Mouse (Mus musculus): ENCODE results near the gene Aff1. TPM values are rescaled to one million over a fixed set of nuclear protein-coding genes. Genes with fewer than 3 reads are reported as not detected.

The Aff1 gene
- total RNA-seq, 2 experiments from 2014 or later, result 4.9 to 6.3 TPM

DNA sequence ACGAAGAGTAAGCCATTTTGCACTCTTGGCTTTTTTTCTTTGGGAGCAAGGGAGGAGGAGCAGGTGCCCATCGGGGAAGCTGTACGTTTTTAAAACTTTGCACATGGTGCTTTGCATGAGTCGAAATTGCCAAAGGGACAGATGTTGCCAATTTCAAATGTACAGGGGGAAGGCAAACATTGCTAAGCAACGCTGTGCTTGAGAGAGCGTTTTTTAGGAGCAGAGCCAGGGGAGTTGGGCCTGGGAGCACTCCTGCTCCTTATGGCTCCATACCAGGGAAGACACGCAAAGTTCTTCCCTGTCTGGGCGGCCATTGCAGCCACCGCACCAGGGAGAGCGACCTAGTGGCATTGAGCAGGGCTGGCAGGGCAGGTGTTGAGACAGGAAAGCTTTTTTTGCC lies 105.6 kb downstream of the Aff1 start:
- intact Hi-C loops (cut with DNase I), result no loop called here
- DNase-seq, result peak; percentile 51

DNA sequence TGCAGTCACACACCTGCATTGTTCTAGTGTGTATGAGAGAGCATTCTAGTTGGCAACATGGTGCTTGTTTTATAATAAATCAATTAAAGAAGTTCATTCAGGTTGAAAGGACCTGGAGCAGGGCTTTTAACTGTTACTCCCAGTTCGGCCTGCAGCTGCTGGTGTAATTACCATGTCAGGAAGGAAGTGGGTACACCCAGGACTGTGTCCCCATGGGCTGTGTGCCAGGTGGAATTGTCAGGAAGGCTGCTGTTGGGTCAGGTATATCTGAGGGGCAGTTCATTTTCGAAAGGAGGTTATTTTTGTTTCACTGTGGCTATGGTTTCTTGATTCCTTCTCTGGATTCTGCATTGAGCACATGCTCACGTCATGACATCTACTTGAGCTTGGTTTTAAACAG lies 107.3 kb downstream of the Aff1 start:
- intact Hi-C loops (cut with DNase I), result no loop called here
- no peak for DNase-seq

GRCm38 (mm10) chr5:103800009-103800408 lies 107.8 kb downstream of the Aff1 start:
- intact Hi-C loops (cut with DNase I), result no loop called here
- no peak for DNase-seq

DNA sequence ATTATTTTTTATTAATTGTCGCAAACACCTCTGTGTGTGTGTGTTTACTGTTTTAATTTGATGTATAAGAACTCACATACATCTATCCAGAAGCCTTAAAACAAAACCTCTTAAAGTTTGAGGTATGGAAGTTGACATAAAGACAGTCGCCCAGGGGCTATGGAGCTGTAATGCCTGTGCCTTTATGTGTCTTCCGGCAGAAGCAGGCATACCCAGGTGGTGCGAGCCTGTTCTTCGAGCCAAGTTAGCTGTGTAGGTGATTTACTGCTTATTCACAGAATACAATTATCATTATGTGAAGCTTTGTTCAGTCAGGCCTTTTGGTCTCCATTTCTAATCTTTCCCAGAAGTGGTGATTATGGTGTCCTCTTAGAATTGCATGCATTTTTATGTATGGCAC lies 111.2 kb downstream of the Aff1 start:
- DNase-seq, result no peak
- intact Hi-C loops (cut with DNase I), result no loop called here

DNA sequence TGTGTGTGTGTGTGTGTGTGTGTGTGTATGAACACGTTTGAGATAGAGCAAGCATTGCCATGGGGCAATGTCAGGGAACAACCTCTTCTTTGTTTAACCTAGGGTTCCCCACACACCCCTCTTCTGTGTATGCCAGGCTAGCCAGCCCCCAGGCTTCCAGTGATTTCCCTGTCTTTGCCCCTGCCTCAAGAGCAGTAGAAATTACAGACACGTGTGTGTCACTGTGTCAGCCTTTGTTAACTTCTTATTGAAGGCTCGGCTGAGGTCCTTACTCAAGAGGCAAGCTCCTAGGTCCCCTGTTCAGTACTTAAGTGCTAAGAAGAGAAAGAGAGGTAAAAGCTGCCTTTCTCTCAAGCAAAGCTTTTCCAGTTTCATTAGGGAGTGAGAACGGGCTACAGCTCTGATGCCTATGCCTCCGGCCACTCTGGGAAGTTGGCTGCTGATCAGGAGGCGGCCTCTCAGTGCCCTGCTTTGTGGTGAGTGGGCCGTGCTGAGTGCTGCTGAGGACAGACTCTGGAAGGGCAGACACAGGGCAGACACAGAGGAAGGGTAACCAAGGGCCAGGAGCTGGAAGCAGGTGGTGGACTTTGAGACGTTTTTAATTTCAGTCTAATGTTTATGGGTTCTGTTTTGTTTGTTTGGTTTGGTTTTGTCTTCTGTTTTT lies 111.9 kb downstream of the Aff1 start:
- DNase-seq, result peak; percentile 80
- intact Hi-C loops (cut with DNase I), result no loop called here

- no peak for DNase-seq
- intact Hi-C loops (cut with DNase I), result no loop called here
These were observed 114.8 kb downstream of the Aff1 start for GRCm38 (mm10) chr5:103806851-103807578.

DNA sequence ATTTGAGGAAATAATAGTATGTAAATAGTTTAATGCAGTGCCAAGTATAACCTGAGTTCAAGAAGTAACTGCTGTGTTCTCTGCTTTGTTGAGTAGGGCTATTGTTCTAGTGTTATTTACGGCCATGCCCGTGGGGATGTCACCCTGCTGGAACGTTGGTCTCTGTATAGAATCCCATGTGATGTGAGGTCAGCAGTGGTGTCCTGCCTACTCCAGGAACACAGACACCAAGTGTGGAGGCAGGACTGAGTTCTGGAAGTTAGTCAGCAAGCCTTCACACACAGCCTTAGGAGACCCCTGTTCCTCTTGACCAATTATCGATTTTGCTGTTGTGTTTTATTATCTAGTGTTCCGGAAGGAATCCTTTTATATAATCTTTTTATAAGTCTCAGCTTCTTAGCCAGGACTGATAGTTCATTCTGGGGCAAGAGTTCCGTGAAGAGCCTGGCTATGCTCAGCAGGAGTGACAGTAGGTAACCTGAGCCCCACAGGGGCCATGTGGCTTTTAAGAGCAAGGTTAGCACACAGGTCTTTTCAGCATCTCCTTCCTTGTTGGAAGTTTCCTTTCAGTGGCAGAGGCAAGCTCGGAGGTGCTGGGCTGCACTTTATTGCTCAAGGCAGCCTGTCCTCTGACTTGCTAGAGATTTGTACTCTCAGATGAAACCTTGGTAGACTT lies 115.6 kb downstream of the Aff1 start:
- no peak for DNase-seq
- intact Hi-C loops (cut with DNase I), result no loop called here

DNA sequence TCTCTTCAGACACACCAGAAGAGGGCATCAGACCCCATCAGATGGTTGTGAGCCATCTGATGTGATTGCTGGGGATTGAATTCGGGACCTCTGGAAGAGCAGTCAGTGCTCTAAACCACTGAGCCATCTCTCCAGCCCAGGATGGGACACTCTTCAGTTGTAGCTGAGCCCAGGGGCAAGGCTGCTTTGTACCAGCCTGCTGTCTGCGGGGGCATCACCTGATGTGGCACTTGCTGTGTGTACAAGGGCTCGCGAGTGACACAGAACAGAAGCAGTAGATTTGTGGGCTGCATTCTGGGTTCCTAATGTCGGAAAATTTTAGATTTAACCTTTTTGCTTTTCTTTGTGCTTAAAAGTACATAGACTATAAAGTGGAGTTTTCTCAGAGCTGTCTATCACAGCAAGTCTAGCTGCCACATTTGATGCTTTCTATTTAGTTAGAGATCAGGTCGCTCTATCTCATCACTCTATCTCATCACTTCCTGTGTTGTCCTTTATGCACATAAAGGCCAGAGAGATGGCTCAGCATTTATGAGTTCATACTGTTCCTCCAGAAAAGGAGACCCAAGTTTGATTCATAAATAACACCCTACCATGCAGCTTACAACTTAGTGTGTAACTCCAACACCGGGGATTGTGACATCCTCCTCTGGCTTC lies 117.6 kb downstream of the Aff1 start:
- DNase-seq, result no peak
- intact Hi-C loops (cut with DNase I), result loop anchor here (10.0 kb wide), 1 partner anchor 55 kb away; no protein-coding TSS in a partner anchor

GRCm38 (mm10) chr5:103813291-103813690 lies 121.1 kb downstream of the Aff1 start:
- no peak for DNase-seq
- intact Hi-C loops (cut with DNase I), result loop anchor here (10.0 kb wide), 1 partner anchor 58 kb away; no protein-coding TSS in a partner anchor

- intact Hi-C loops (cut with DNase I), result loop anchor here (10.0 kb wide), 1 partner anchor 59 kb away; no protein-coding TSS in a partner anchor
These were observed 121.9 kb downstream of the Aff1 start for GRCm38 (mm10) chr5:103813997-103814542.

GRCm38 (mm10) chr5:103814551-103815248 lies 122.5 kb downstream of the Aff1 start:
- DNase-seq, result no peak

More at GRCm38 (mm10) chr5:103813997-103814542, 121.9 kb downstream of the Aff1 start:
- no peak for DNase-seq

GRCm38 (mm10) chr5:103815249-103815617 lies 123.1 kb downstream of the Aff1 start:
- DNase-seq, result no peak
- intact Hi-C loops (cut with DNase I), result loop anchor here (5.0 to 10.0 kb wide), 2 partner anchors 60 to 133 kb away; no protein-coding TSS in a partner anchor

More at GRCm38 (mm10) chr5:103814551-103815248, 122.5 kb downstream of the Aff1 start:
- intact Hi-C loops (cut with DNase I), result loop anchor here (5.0 to 10.0 kb wide), 2 partner anchors 60 to 132 kb away; no protein-coding TSS in a partner anchor

GRCm38 (mm10) chr5:103816718-103817117 lies 124.5 kb downstream of the Aff1 start:
- intact Hi-C loops (cut with DNase I), result loop anchor here (5.0 to 10.0 kb wide), 2 partner anchors 62 to 134 kb away; no protein-coding TSS in a partner anchor
- DNase-seq, result no peak

DNA sequence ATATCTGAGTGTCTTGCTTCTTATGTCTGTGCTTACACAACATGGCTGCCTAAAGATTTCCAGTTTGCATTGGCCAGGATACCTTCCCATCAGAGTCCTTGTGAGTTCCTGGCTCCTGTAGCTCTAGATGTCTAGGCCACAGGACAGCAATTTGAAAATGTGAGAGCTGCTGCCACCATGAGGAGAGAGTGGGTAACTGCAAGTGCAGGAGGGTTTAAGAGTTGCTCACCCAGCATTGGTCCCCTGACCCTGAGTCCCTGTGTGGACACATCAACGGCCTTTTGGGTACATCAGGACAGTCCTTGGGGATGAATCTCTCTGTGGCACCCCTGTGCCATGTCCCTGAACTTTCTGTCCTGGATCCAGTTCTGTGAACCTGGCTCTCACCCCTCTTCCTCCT lies 125.6 kb downstream of the Aff1 start:
- DNase-seq, result peak; percentile 76
- intact Hi-C loops (cut with DNase I), result loop anchor here (5.0 to 10.0 kb wide), 2 partner anchors 63 to 135 kb away; no protein-coding TSS in a partner anchor

DNA sequence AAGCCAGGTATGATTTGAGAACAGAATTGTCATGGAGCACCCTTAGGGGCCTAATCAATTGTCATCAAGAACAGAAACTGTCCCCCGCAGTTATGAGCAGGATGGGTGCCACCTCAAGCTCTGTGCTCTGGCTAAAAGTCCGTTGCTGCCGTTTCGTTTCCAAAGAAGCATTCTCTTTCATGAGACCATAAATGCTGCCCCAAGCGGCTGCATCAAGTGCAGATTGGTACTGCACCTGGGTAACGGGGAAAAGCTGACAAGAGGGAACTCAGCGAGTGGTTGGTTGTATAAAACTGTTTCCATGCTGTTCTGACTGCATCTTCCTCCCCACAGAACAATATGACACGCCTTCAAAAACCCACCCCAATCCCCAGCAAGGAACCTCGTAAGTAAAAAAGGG lies 126.4 kb downstream of the Aff1 start:
- intact Hi-C loops (cut with DNase I), result loop anchor here (5.0 to 10.0 kb wide), 2 partner anchors 64 to 136 kb away; no protein-coding TSS in a partner anchor
- no peak for DNase-seq

DNA sequence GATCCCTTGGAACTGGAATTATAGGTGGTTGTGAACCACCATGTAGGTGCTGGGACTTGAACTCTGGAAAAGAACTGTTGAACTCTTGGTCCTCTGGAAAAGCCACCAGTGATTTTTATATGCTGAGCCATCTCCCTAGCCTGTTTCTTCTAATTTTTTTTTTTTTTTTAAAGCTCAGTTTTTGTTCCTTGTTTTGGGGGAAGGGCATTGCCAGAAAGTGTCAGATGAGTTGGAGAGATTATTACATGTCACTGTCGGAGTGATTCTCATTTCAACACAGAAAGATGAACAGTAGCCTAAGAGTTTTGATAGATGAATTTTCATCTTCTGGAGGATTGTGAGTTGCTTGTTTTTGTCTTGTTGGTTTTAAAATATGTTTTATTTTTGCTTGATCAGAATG lies 127.5 kb downstream of the Aff1 start:
- intact Hi-C loops (cut with DNase I), result loop anchor here (5.0 to 10.0 kb wide), 3 partner anchors 65 to 465 kb away; no protein-coding TSS in a partner anchor
- no peak for DNase-seq

DNA sequence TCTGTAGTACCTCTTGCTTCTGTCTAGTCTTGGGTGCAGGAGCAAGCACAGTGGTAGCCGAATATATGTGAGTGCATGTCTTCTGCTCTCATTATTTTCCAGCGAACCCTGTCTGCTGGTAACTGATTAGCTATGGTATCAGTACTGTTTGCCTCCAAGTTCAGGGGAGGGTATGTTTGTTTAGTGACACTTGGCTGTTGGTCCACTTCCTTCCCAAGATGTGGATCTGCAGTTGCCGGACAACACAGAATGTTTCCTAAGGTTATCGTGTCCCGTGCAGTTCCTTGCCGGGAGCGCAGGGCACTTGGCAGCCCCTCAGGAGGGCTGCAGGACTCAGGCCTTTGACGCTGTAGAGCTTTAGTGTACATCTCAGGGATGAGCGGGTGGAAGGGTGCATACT lies 128.9 kb downstream of the Aff1 start:
- DNase-seq, result no peak
- intact Hi-C loops (cut with DNase I), result loop anchor here (10.0 kb wide), 1 partner anchor 466 kb away; no protein-coding TSS in a partner anchor

DNA sequence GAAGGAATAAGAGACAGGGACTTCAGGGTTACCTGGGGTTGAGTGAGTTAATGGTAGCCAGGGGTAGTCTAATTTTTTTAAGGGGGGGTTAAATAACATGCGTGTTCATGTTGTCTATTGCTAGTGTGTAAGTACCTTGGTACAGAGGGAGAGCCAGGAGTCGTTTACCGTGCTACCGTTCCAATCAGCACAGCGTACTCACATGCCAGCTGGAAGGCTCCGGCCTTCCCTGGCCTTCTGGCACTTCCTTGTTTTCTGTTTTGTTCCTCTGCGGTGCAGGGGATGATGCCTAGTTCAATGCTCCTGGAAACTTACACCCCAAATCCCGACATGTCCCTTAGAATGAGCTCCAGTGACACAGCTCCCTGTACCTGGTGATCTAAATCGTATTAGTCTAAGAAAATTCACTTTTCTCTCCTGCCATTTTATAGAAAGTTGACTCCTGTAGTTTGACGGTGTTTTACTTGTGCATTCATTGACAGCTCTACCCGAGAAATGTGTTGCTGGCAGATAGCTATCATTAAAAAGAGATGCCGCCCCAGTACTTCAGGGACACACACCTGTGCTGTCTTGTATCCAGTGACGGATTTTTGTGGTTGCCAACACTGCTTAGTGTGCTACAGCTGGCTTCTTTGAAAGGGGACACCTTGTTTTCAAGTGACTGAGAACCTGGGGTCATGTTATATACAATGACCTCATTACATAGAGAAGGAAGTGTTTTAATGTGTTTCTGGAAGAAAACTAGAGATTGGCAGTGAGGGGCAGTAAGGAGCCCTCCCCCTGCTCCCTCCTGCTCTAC lies 129.5 kb downstream of the Aff1 start:
- DNase-seq, result no peak
- intact Hi-C loops (cut with DNase I), result loop anchor here (10.0 kb wide), 1 partner anchor 467 kb away; no protein-coding TSS in a partner anchor

DNA sequence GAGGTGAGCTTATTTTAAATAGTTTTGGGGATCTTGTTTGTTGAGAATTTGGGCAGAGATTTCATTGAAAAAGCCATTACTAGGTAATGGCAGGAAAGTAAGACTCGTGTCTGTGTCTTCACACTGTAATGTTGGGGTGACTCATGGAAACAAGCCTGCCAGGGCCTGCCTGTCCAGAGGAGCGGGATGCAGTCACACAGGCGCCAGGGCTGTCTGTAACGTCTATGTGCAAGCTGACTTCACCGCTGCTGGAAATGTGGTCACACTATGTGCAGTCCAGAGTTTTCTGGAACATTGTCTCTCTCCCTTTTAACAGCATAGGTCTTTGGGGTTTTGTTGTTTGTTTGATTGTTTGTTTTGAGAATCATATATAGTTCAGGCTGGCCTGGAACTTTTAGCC lies 130.8 kb downstream of the Aff1 start:
- no peak for DNase-seq
- intact Hi-C loops (cut with DNase I), result loop anchor here (10.0 kb wide), 1 partner anchor 468 kb away; no protein-coding TSS in a partner anchor

Data from left cerebral cortex, postnatal 4 days (tissue).